Mouse (Mus musculus): ENCODE results near the gene Grip1. TPM values are rescaled to one million over a fixed set of nuclear protein-coding genes. Genes with fewer than 3 reads are reported as not detected.

Grip1 gene
- total and polyA plus RNA-seq, 2 experiments from 2014 or later = 0.38 to 0.67 TPM

- no peaks in the 10 kb centered on the region for H3K4me1 ChIP-seq (ENCODE audit: control insufficient read depth, insufficient read depth)
- no peak overlapping the region for H3K4me3 ChIP-seq (ENCODE audit: low read depth, low read length)
- DNase-seq (ENCODE audit: low spot score) (no peak), ATAC-seq (ENCODE audit: insufficient read depth, low read depth) (no peak)
- H3K36me3 ChIP-seq (replicated peaks; ENCODE audit: control insufficient read depth, insufficient read depth, low read length) = no peaks in the 10 kb centered on the region
- TF ChIP-seq CTCF (IDR thresholded peaks at IDR 0.05; ENCODE audit: low read depth) (no peak), EP300 (IDR thresholded peaks at IDR 0.05; ENCODE audit: low read depth) (no peak)
- WGBS = 86% methylated on average over 2 of the region's 2 CpGs
- H3K27ac ChIP-seq (ENCODE audit: low read depth) = no peak overlapping the region
- H3K9me3 ChIP-seq (replicated peaks; ENCODE audit: control insufficient read depth, low read length) = no peaks in the 10 kb centered on the region
- no peaks in the 10 kb centered on the region for H3K27me3 ChIP-seq (ENCODE audit: control insufficient read depth, insufficient read depth, low read length)
- no peak overlapping the region for H3K4me2 ChIP-seq (ENCODE audit: low read depth, low read length)
- no peak overlapping the region for H3K9ac ChIP-seq (replicated peaks; ENCODE audit: low read depth, low read length)
Observed at GRCm38 (mm10) chr10:119928921-119929320, 475.3 kb downstream of the Grip1 start.

- WGBS = 56% methylated on average over 4 of the region's 4 CpGs
- no peak for DNase-seq (ENCODE audit: low spot score)
- H3K9me3 ChIP-seq (replicated peaks; ENCODE audit: control insufficient read depth, low read length) = no peaks in the 10 kb centered on the region
- no peak overlapping the region for H3K4me2 ChIP-seq (ENCODE audit: low read depth, low read length)
- H3K4me1 ChIP-seq (ENCODE audit: control insufficient read depth, insufficient read depth) = no peaks in the 10 kb centered on the region
- no peak overlapping the region for H3K4me3 ChIP-seq (ENCODE audit: low read depth, low read length)
- H3K9ac ChIP-seq (replicated peaks; ENCODE audit: low read depth, low read length) = no peak overlapping the region
- H3K27me3 ChIP-seq (ENCODE audit: control insufficient read depth, insufficient read depth, low read length) = no peaks in the 10 kb centered on the region
- H3K27ac ChIP-seq (ENCODE audit: low read depth) = no peak overlapping the region
- TF ChIP-seq EP300 (IDR thresholded peaks at IDR 0.05; ENCODE audit: low read depth) = no peak
- TF ChIP-seq CTCF (IDR thresholded peaks at IDR 0.05; ENCODE audit: low read depth) = peak; percentile 28; the same call in 1 of the 2 replicates
- no peak for ATAC-seq (ENCODE audit: insufficient read depth, low read depth)
- no peaks in the 10 kb centered on the region for H3K36me3 ChIP-seq (replicated peaks; ENCODE audit: control insufficient read depth, insufficient read depth, low read length)
Observed at GRCm38 (mm10) chr10:119932794-119933193, 479.2 kb downstream of the Grip1 start.

DNA sequence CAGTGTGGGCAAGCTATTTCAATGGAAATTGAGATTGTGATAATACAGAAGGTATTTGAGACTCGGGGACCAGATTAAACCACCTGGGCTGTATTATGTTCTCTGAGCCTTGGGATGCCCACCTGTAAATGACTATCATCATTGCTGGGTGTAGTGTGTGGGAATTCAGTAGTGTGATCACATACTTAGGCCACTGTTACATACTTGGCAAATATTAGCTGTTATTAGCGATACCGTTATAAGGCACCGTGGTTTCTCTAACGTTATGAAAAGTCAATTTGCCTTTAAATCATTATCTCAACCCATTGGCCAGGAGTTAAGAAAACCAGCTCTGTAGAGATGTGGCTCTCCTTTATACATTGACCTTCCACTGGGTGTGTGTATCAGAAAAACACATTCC, 479.7 kb downstream of the Grip1 start:
- WGBS = 90% methylated on average over 5 of the region's 5 CpGs
- H3K27me3 ChIP-seq (ENCODE audit: control insufficient read depth, insufficient read depth, low read length) = no peaks in the 10 kb centered on the region
- no peaks in the 10 kb centered on the region for H3K4me1 ChIP-seq (ENCODE audit: control insufficient read depth, insufficient read depth)
- no peaks in the 10 kb centered on the region for H3K36me3 ChIP-seq (replicated peaks; ENCODE audit: control insufficient read depth, insufficient read depth, low read length)
- no peak overlapping the region for H3K9ac ChIP-seq (replicated peaks; ENCODE audit: low read depth, low read length)
- H3K4me2 ChIP-seq (ENCODE audit: low read depth, low read length) = no peak overlapping the region
- DNase-seq (ENCODE audit: low spot score) (no peak), ATAC-seq (ENCODE audit: insufficient read depth, low read depth) (no peak)
- no peaks in the 10 kb centered on the region for H3K9me3 ChIP-seq (replicated peaks; ENCODE audit: control insufficient read depth, low read length)
- TF ChIP-seq CTCF (IDR thresholded peaks at IDR 0.05; ENCODE audit: low read depth) = no peak
- TF ChIP-seq EP300 (IDR thresholded peaks at IDR 0.05; ENCODE audit: low read depth) = no peak
- H3K4me3 ChIP-seq (ENCODE audit: low read depth, low read length) = no peak overlapping the region
- H3K27ac ChIP-seq (ENCODE audit: low read depth) = no peak overlapping the region

GRCm38 (mm10) chr10:119935231-119935630, 481.6 kb downstream of the Grip1 start:
- ATAC-seq (ENCODE audit: insufficient read depth, low read depth) = no peak
- 72% methylated on average over 6 of the region's 6 CpGs for WGBS

GRCm38 (mm10) chr10:119937481-119937880, 483.9 kb downstream of the Grip1 start:
- no peak overlapping the region for H3K4me2 ChIP-seq (ENCODE audit: low read depth, low read length)
- no peak overlapping the region for H3K9ac ChIP-seq (replicated peaks; ENCODE audit: low read depth, low read length)
- no peaks in the 10 kb centered on the region for H3K36me3 ChIP-seq (replicated peaks; ENCODE audit: control insufficient read depth, insufficient read depth, low read length)
- no peaks in the 10 kb centered on the region for H3K27me3 ChIP-seq (ENCODE audit: control insufficient read depth, insufficient read depth, low read length)
- ATAC-seq (ENCODE audit: insufficient read depth, low read depth) (no peak), DNase-seq (ENCODE audit: low spot score) (no peak)
- WGBS = 75% methylated on average over 16 of the region's 16 CpGs
- no peak overlapping the region for H3K4me3 ChIP-seq (ENCODE audit: low read depth, low read length)
- no peaks in the 10 kb centered on the region for H3K9me3 ChIP-seq (replicated peaks; ENCODE audit: control insufficient read depth, low read length)
- H3K4me1 ChIP-seq (ENCODE audit: control insufficient read depth, insufficient read depth) = no peaks in the 10 kb centered on the region
- H3K27ac ChIP-seq (ENCODE audit: low read depth) = no peak overlapping the region
- TF ChIP-seq CTCF (IDR thresholded peaks at IDR 0.05; ENCODE audit: low read depth) = no peak
- TF ChIP-seq EP300 (IDR thresholded peaks at IDR 0.05; ENCODE audit: low read depth) = no peak

More at GRCm38 (mm10) chr10:119935231-119935630, 481.6 kb downstream of the Grip1 start:
- TF ChIP-seq EP300 (IDR thresholded peaks at IDR 0.05; ENCODE audit: low read depth) (no peak), CTCF (IDR thresholded peaks at IDR 0.05; ENCODE audit: low read depth) (no peak)
- Histone ChIP-seq H3K36me3 (replicated peaks; ENCODE audit: control insufficient read depth, insufficient read depth, low read length) (no peaks in the 10 kb centered on the region), H3K4me2 (ENCODE audit: low read depth, low read length) (no peak overlapping the region), H3K4me1 (ENCODE audit: control insufficient read depth, insufficient read depth) (no peaks in the 10 kb centered on the region), H3K9ac (replicated peaks; ENCODE audit: low read depth, low read length) (no peak overlapping the region), H3K9me3 (replicated peaks; ENCODE audit: control insufficient read depth, low read length) (no peaks in the 10 kb centered on the region), H3K4me3 (ENCODE audit: low read depth, low read length) (no peak overlapping the region), H3K27me3 (ENCODE audit: control insufficient read depth, insufficient read depth, low read length) (no peaks in the 10 kb centered on the region), H3K27ac (ENCODE audit: low read depth) (no peak overlapping the region)
- no peak for DNase-seq (ENCODE audit: low spot score)

- Histone ChIP-seq H3K27ac (ENCODE audit: low read depth) (no peak overlapping the region), H3K4me1 (ENCODE audit: control insufficient read depth, insufficient read depth) (no peaks in the 10 kb centered on the region), H3K36me3 (replicated peaks; ENCODE audit: control insufficient read depth, insufficient read depth, low read length) (no peaks in the 10 kb centered on the region), H3K27me3 (ENCODE audit: control insufficient read depth, insufficient read depth, low read length) (no peaks in the 10 kb centered on the region), H3K4me3 (ENCODE audit: low read depth, low read length) (no peak overlapping the region), H3K4me2 (ENCODE audit: low read depth, low read length) (no peak overlapping the region), H3K9ac (replicated peaks; ENCODE audit: low read depth, low read length) (no peak overlapping the region), H3K9me3 (replicated peaks; ENCODE audit: control insufficient read depth, low read length) (no peaks in the 10 kb centered on the region)
- TF ChIP-seq CTCF (IDR thresholded peaks at IDR 0.05; ENCODE audit: low read depth) = no peak
- DNase-seq (ENCODE audit: low spot score) = no peak
- no peak for ATAC-seq (ENCODE audit: insufficient read depth, low read depth)
- WGBS = 70% methylated on average over 8 of the region's 8 CpGs
Observed at GRCm38 (mm10) chr10:119943906-119944305, 490.3 kb downstream of the Grip1 start.

Measured in heart, postnatal 0 days (tissue).